Mouse (Mus musculus): Measurements from ENCODE around the gene Robo4.

Gene Robo4

GRCm38 (mm10) chr9:37401802-37402201 lies at the start of gene Robo4:
Gene Robo4 (plus strand): TSS chr9:37401897.
- DNase-seq (ENCODE audit: low spot score), result no peak

DNA sequence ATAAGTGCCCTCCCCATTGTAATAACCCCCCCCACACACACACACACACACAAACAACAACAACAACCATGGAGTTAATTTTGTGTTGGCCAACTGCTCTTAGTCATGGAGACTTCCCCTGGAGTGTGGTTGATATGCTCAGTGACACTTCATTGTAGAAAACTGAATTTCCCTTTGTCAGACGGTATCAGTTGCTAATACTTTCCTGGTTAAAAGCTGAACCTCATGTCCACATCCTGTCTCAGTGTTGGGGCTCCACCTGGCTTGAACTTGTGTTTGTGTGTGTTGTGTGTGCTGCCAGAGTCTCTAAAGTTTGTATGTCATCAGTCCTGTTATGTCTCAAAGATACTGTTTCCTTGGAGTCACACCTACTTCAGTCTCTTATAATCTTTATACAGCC lies 47.2 kb upstream of the Robo4 start:
- DNase-seq (ENCODE audit: low spot score), result no peak

DNA sequence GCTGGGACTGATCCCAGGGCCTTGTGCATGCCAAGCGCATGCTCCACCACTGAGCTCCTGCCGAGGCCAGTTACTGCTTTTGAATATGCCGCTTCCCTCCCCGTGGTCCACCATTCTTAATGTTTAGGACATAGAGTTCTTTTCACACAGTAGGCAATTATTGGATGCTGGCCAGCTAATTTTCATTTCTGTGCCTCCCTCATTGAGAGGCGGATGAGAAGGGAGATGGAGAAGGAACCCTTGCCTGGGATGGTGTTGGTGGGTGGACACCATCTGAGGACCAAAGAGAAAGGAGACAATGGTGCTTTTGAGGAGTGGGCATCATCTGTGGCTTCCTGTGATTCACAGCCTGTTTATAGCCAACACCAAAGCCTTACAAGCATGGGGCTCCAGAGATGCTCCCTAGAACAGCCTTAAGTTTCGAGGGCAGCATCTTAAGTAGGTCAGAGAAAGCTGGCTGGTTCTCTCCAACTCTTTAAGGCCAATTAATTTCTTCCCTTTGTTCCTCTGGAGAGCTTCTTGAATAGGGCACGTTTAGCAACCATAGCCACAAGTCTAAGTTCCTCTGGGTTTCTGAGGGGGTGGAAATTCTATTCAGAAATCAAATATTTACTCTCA lies 42.9 kb upstream of the Robo4 start:
- no peak for DNase-seq (ENCODE audit: low spot score)

- DNase-seq (ENCODE audit: low spot score), result no peak
These were observed 42.1 kb upstream of the Robo4 start for GRCm38 (mm10) chr9:37359331-37360220.

DNA sequence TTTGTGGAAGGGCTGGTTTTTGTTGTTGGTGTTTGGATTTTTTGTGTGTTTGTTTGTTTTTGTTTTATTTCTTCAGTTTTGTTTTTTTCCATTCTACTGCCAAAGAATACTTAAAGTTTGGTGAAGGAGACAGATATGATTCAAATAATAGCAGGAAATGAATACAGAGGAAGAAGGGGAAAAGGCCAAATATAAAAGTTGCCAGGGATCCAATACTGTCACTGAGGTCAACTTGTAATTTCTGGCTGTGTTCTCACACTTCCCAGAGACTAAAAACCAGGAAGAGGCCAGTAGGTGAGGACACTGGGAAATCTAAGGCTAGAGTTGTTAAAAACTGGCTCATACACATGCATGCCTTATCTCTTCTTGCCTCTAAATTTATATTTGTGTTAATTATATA lies 39.6 kb upstream of the Robo4 start:
- DNase-seq (ENCODE audit: low spot score), result no peak

- DNase-seq (ENCODE audit: low spot score), result no peak
These were observed 38.8 kb upstream of the Robo4 start for GRCm38 (mm10) chr9:37362881-37363280.

DNA sequence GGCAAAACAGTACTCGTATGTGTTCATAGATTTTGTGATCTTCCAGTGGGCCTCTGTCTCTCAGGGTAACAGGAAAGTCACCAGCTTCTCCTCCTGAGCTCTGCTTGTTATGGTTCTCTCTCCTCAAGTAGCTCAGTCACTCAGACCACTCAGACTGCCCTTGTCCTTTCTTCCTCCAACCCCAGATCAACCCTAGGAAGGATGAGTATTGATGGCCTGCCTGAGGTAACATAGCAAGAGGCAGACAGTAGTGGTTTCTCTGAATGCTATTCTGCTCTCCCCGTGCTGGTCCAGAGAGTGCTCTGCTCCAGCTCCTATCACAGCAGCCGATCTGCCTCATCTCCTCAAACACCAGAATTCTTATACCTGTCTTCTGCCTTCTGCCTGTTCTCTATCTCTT lies 38.1 kb upstream of the Robo4 start:
- no peak for DNase-seq (ENCODE audit: low spot score)

DNA sequence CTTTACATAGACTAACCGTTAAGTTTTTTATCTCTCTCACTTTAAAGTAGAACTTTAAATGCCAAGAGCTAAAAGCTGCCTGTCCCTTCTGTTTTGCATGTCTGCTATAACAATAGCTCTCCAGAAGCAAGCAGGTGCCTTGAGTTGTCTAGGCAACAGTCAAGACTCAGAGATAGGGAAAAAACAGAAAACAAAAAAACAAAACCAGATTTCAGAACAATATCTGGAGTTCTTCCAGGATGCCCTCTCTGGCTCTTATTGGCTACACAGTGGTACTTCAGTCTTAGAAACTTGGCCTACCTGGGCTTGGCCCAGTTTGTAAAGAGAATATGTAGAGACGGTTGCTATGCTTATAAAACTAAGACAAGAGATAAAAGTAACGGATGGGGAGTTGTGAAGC lies 37.3 kb upstream of the Robo4 start:
- DNase-seq (ENCODE audit: low spot score), result no peak

- no peak for DNase-seq (ENCODE audit: low spot score)
These were observed 36.0 kb upstream of the Robo4 start for GRCm38 (mm10) chr9:37365706-37366105.

DNA sequence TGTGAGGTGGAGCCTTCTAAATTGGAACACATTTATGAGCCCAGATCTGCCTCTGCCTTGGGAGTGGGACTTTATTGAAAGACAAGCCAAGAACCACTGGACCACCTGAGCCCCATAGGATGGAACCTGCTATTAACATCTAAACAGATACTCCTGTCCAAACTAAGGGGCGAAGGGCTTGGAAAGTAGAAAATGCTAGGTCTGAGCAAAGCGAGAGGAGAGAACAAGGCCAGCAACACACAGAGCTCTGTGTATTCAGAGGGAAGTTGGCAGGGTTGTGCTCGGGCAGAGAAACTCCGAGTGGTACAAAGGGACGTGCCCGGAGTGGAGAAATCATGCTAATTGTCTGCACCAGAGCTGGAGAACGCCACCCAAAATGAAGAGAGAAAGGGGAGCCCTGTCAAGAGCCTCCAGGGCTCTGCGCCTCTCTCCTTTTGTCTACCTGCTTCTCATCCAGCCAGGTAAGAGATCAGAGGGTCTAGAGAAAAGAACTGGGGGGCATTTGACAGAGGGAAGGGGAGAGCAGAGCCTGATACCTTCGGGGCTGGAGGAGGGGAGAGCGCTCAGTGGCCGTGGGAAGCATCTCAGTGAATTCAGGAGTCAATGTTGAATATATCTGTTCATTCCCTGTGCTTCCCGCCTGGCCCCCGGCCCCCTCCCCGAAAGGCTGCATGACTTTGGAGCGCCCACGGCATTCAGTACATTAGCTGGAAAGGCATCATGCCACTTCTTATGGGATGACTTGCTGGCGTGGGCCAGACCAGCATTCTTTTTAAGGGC lies 34.2 kb upstream of the Robo4 start, which contains the start of gene Hepacam:
Gene Hepacam (plus strand): TSS at position 51 of the 780 bp plus-strand sequence.
- no peak for DNase-seq (ENCODE audit: low spot score)

GRCm38 (mm10) chr9:37368081-37368830 lies 33.4 kb upstream of the Robo4 start:
- no peak for DNase-seq (ENCODE audit: low spot score)

- DNase-seq (ENCODE audit: low spot score), result no peak
These were observed 32.8 kb upstream of the Robo4 start for GRCm38 (mm10) chr9:37368860-37369259.

- DNase-seq (ENCODE audit: low spot score), result no peak
These were observed 30.4 kb upstream of the Robo4 start for GRCm38 (mm10) chr9:37371232-37371801.

DNA sequence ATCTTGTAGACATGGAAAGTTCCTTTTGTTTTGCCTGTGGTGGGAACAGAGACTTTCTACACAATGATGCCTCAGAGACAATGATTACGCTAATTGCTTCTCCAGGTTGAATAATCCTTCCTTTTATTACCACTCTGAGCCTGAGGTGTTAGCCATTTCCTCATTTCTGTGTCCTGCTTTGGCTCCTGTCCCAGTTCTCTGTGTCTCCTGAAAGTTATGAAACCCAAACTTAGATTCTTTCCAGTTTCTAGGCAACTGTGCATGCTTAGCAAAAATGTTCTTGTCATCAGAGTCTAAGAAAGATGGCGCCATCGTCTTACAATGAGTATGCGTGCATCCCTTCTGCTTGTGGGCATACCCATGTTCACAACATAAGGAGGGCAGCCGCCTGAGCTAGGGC lies 26.0 kb upstream of the Robo4 start:
- no peak for DNase-seq (ENCODE audit: low spot score)

DNA sequence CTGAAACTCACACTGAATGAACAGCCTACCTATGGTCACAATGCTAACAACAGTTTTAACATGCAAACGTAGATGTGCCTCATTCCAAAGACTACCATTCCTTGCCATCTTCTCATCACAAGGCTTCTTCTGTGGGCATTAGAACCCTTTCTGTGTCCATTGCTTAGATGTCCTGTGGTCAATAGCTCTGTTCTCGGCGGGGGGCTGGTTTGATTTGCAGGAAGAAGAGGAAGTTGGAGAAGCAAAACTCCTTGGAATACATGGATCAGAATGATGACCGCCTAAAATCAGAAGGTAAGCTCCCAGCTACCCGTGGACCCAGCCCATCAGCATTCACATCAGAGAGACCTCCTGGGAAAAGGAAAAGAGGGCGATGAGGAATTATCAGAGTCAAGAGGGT lies 18.5 kb upstream of the Robo4 start:
- no peak for DNase-seq (ENCODE audit: low spot score)

DNA sequence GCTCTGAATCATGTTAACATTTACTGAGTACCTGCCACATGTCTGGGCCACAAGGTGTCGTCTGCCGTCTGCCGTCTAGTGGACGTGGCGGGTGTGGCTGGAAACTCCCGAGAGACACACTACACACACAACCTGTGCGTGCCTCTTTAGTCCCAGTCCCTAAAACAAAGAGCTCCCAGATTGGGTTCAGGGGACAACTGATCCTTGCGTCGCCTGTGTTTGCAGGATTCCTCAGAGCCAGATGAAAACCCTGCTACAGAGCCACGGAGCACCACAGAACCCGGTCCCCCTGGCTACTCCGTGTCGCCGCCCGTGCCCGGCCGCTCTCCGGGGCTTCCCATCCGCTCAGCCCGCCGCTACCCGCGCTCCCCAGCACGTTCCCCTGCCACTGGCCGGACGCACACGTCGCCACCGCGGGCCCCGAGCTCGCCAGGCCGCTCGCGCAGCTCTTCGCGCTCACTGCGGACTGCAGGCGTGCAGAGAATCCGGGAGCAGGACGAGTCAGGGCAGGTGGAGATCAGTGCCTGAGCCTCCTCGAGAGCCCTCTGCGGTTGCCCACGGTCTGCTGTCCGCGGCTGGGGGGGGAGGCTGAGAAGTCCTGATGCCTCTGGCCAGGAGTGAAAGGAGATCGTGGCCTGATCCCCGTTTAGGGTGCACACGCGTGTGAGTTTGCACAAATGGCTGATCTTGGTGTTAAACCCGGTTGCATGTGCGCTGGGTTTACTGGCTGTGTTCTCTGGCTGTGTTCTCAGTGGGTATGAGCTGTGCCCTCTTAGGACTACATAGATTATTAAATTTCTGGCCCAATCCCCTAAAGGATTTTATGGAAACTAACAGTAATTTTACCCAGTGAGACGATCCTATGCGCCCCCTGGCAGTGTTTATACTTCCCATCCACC lies 17.2 kb upstream of the Robo4 start:
- DNase-seq (ENCODE audit: low spot score), result peak; percentile 45

GRCm38 (mm10) chr9:37390891-37391290 lies 10.8 kb upstream of the Robo4 start:
- no peak for DNase-seq (ENCODE audit: low spot score)

DNA sequence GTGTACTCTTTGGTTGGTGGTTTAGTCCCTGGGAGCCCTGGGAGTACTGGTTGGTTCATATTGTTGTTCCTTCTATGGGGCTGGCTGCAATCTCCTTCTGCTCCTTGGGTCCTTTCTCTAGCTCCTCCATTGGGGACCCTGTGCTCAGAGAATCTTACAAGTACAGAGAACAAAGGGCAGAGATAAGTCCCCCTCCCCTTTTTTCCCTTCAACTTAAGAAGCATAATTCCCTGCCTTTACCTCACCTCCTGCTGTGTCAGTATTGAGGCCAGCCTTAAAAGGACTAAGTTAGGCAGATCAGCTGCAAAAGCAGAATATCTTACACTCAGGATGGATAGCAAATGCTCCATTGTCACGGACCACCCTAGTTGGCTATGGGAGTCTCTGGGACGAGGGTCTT lies 9.6 kb upstream of the Robo4 start:
- DNase-seq (ENCODE audit: low spot score), result no peak

DNA sequence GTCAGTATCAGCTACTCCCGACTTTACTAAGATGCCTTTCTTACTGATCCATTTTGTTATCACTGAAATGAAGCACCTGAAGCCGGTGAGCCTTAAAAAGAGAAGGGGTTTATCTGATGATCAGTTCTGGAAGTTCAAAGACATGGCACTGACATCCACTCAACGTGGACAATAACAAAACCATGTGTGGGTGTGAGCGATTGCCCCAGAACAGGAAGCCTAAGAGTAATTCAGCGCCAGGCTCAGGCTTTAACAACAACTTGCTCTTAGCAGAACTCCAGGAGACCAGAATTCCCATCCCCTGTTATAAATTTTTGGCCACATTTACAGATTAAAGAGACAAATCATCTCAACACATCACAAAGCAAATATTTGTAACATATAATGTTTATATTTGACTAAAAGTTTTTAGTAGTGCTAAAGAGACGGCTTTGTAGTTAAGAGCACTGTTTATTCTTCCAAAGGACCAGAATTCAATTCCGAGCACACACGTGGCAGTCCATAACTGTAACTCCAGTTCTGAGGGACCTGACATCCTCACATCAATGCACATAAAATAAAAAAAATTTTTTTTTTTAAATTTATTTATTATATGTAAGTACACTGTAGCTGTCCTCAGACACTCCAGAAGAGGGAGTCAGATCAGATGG lies 8.1 kb upstream of the Robo4 start:
- no peak for DNase-seq (ENCODE audit: low spot score)

- DNase-seq (ENCODE audit: low spot score), result no peak
These were observed 1.1 kb upstream of the Robo4 start for GRCm38 (mm10) chr9:37400585-37400984.
